Mouse (Mus musculus): ENCODE data around the gene Ercc6.

DNA sequence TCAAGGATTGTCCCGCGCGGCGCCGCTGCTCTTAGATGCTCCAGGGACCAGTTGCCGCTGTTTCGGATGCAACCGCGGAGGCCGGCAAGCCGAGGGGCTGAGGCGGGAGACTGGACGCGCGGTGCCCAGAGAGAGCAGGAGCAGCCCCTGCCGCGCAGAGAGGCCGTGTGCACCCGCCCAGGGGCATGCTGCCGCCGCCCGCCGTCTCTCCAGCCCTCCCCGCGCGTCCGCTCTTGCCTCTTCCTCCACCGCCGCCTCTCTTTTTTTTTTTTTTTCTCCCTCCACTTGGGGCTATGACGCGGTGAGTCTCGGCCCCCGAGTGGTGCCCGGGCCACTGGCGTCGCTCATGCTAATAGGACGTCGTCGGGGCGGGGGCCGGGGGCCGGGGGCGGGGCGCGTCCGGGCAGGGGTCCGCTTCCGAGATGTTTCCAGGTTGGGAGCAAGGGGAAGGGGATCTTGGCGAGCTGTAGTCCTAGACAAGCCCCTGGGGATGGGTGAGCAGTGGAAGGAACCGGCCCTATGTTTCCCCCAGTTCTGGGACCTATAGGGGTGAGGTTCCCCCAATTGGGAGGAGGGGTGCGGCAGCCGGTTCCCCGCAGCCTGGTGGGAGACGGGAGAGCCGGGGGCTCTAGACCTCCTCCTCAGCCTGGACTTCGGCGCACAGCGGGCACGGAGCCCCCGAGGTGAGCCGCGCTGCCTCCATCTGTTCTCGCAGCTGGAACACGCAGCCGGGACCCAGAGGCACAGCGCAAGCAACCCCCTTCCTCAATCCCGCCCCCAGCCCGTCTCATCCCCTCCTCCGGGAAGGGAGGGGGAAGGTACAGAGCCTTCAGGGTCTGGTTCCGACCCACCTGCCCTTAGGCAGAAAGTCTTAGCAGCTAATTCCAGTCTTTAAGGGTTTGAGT lies 48.5 kb upstream of the Ercc6 start, which contains the start of gene Slc18a3:
- TF ChIP-seq CTCF (IDR thresholded peaks at IDR 0.05; ENCODE audit: extremely low read depth, insufficient read length, insufficient replicate concordance, low read depth, low read length) = no peak
- TF ChIP-seq POLR2A (IDR thresholded peaks at IDR 0.05; ENCODE audit: low read depth, low read length) = no peak
